Mouse (Mus musculus) layer of hippocampus, postnatal 10 days (tissue): ENCODE measurements at regions not wholly inside any gene's neighbourhood (a gene's known extent, or its start where the extent isn't known, plus 50 kb on each side); places are given as distances from the start of the nearest gene placed in this dataset.

Experiments used
- DNase-seq, 2 experiments: peaks; one replicate each; pipeline ENCODE4 v3.0.0; 2021; ENCODE audit warnings: low spot score in 2 of 2

GRCm38 (mm10) chr6:143482868-143483267, 315.8 kb downstream of the Etnk1 start:
- DNase-seq = no peak

GRCm38 (mm10) chr6:143484941-143485340, 317.9 kb downstream of the Etnk1 start:
- no peak for DNase-seq

- DNase-seq = no peak
These were observed 320.0 kb downstream of the Etnk1 start for GRCm38 (mm10) chr6:143487003-143487402.

- no peak for DNase-seq
These were observed 323.0 kb downstream of the Etnk1 start for GRCm38 (mm10) chr6:143490019-143490418.

GRCm38 (mm10) chr6:143491380-143491779, 324.4 kb downstream of the Etnk1 start:
- no peak for DNase-seq

GRCm38 (mm10) chr6:143493543-143493942, 326.5 kb downstream of the Etnk1 start:
- no peak for DNase-seq

GRCm38 (mm10) chr6:143494341-143494740, 327.3 kb downstream of the Etnk1 start:
- no peak for DNase-seq

GRCm38 (mm10) chr6:143494886-143495285, 327.9 kb downstream of the Etnk1 start:
- no peak for DNase-seq

GRCm38 (mm10) chr6:143498764-143499163, 331.7 kb downstream of the Etnk1 start:
- no peak for DNase-seq

- DNase-seq = no peak
These were observed 332.4 kb downstream of the Etnk1 start for GRCm38 (mm10) chr6:143499259-143500043.

- no peak for DNase-seq
These were observed 335.8 kb downstream of the Etnk1 start for GRCm38 (mm10) chr6:143502803-143503202.

GRCm38 (mm10) chr6:143503953-143504352, 336.9 kb downstream of the Etnk1 start:
- no peak for DNase-seq

- no peak for DNase-seq
These were observed 346.4 kb downstream of the Etnk1 start for GRCm38 (mm10) chr6:143513459-143513858.

GRCm38 (mm10) chr6:143515137-143515536, 348.1 kb downstream of the Etnk1 start:
- no peak for DNase-seq

GRCm38 (mm10) chr6:143516746-143517145, 349.7 kb downstream of the Etnk1 start:
- no peak for DNase-seq

GRCm38 (mm10) chr6:143518476-143518875, 351.5 kb downstream of the Etnk1 start:
- DNase-seq = no peak

- DNase-seq = no peak
These were observed 352.6 kb downstream of the Etnk1 start for GRCm38 (mm10) chr6:143519668-143520067.

- DNase-seq = no peak
These were observed 358.1 kb downstream of the Etnk1 start for GRCm38 (mm10) chr6:143525092-143525491.

GRCm38 (mm10) chr6:143528898-143529297, 361.9 kb downstream of the Etnk1 start:
- DNase-seq = no peak

- DNase-seq = no peak
These were observed 363.6 kb downstream of the Etnk1 start for GRCm38 (mm10) chr6:143530372-143531224.

- DNase-seq = no peak
These were observed 364.5 kb downstream of the Etnk1 start for GRCm38 (mm10) chr6:143531477-143531876.

- no peak for DNase-seq
These were observed 365.4 kb downstream of the Etnk1 start for GRCm38 (mm10) chr6:143532380-143532779.
